31 mouse cellular contexts compared by ENCODE assay signal in the genomic region with DNA sequence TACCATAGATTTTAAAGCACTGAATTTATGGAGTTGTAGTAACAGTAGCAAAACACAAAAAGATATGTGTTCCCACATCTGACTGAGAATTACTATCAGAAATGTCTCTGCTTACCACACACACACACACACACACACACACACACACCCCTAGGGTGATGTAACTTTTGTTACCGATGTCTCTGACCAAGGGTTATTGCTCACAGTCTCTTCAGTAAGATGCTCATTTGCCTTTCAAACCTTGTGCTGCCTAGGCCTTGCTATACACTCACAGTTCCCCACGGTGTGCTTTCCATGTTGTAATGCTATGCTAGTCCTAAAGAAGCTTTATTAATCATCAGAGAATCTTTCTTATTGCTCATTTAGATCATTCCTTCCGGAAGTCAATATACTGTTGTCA.
"Had no signal": no experiment of that assay in that cellular context is flagged by ENCODE, and none has a peak within 500 bp of the region (broad histone marks: within the 10 kb centered on the region; RNA-seq: fewer than 3 reads in every experiment).

No protein-coding gene starts in this region.

- H3K4me1 ChIP-seq: limb, embryonic 15.5 days had no signal

- DNase-seq: left cerebral cortex, postnatal 4 days; liver; liver, embryonic 13.5 days; liver, postnatal 0 days; lung, adult 18-20 months; lung, adult 2 months; lung, embryonic 14.5 days; lung, postnatal 10 days; lung, postnatal 14 days; lung, postnatal 36 days; lung, postnatal 4 days; midbrain, embryonic 14.5 days had no signal

- H3K27ac ChIP-seq: limb, embryonic 10.5 days; limb, embryonic 12.5 days; limb, embryonic 13.5 days; limb, embryonic 15.5 days; liver, embryonic 12.5 days; liver, embryonic 13.5 days; liver, embryonic 14.5 days; liver, embryonic 15.5 days; lung, embryonic 15.5 days; macrophage; midbrain, embryonic 10.5 days; midbrain, embryonic 12.5 days; midbrain, embryonic 13.5 days; midbrain, embryonic 15.5 days had no signal

- H3K36me3 ChIP-seq: midbrain, embryonic 15.5 days had no signal

- H3K9me3 ChIP-seq: limb, embryonic 10.5 days; limb, embryonic 12.5 days; limb, embryonic 13.5 days; limb, embryonic 15.5 days; liver, embryonic 12.5 days; liver, embryonic 13.5 days; liver, embryonic 15.5 days; lung, embryonic 15.5 days; megakaryocyte, embryonic 14.5 days; midbrain, embryonic 10.5 days; midbrain, embryonic 12.5 days; midbrain, embryonic 13.5 days; midbrain, embryonic 15.5 days had no signal

- H3K4me3 ChIP-seq: limb, embryonic 10.5 days; limb, embryonic 12.5 days; limb, embryonic 13.5 days; limb, embryonic 15.5 days; liver, embryonic 12.5 days; liver, embryonic 13.5 days; liver, embryonic 15.5 days; lung, embryonic 15.5 days; megakaryocyte, embryonic 14.5 days; midbrain, embryonic 10.5 days; midbrain, embryonic 12.5 days; midbrain, embryonic 13.5 days; midbrain, embryonic 15.5 days; myocyte had no signal

- H3K4me2 ChIP-seq: limb, embryonic 12.5 days; limb, embryonic 13.5 days; limb, embryonic 15.5 days; liver, embryonic 11.5 days; liver, embryonic 12.5 days; liver, embryonic 13.5 days; liver, embryonic 15.5 days; lung, embryonic 14.5 days; lung, embryonic 15.5 days; midbrain, embryonic 11.5 days; midbrain, embryonic 12.5 days; midbrain, embryonic 13.5 days; midbrain, embryonic 15.5 days had no signal

- ATAC-seq: liver, embryonic 12.5 days; liver, postnatal 0 days; lung, postnatal 0 days; midbrain, embryonic 13.5 days; midbrain, embryonic 15.5 days; midbrain, embryonic 16.5 days had no signal

- H3K9ac ChIP-seq: limb, embryonic 12.5 days; limb, embryonic 13.5 days; limb, embryonic 15.5 days; liver, embryonic 12.5 days; liver, embryonic 13.5 days; liver, embryonic 14.5 days; liver, embryonic 15.5 days; liver, postnatal 0 days; lung, embryonic 14.5 days; lung, embryonic 15.5 days; midbrain, embryonic 12.5 days; midbrain, embryonic 13.5 days; midbrain, embryonic 15.5 days had no signal

- H3K27me3 ChIP-seq: limb, embryonic 12.5 days; limb, embryonic 13.5 days; limb, embryonic 15.5 days; liver, embryonic 12.5 days; liver, embryonic 13.5 days; liver, embryonic 15.5 days; lung, embryonic 15.5 days; megakaryocyte, embryonic 14.5 days; midbrain, embryonic 12.5 days; midbrain, embryonic 13.5 days; midbrain, embryonic 15.5 days had no signal
